Mouse (Mus musculus): Measurements from ENCODE around the gene Wdr70.

The Wdr70 gene

DNA sequence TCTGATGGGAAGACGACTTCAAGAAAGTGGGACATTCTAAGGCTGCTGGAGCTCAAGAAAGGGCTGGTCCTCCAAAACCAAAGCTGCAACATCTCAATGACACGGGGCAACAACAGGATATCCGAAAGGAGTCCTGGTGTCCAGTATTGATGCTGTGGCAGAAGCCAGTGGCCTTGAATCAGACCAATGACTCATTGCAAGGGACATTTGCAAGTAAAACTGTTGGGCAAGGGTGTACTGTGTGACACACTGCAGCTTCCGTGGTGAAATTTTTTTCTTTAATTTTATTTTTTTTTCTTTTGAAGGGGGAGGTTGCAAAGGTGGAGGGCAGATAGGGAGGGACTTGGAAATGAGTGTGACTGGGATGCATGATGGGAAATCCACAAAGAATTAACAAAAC lies 256.6 kb downstream of the Wdr70 start:
- DNase-seq = no peak

GRCm38 (mm10) chr15:7841664-7842063 lies 257.3 kb downstream of the Wdr70 start:
- DNase-seq = no peak

DNA sequence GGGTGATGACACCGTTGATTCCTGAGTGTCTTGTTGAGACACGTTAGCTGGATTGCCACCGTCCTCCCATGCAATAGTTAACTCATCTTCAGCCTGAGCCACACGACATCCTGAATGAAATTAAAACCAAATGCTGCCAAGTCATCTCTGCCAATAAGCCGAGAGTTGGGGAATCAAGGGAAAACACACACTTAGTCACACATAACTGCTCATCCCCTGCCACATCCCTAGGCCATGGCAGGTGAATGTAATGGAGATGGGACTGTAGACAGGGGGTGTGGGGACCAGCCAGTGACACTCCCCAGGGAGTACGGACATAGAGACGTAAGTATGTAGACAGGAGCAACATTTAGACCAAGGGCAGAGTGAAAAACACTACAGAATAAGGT lies 260.1 kb downstream of the Wdr70 start:
- DNase-seq = no peak

- DNase-seq = no peak
These were observed 260.7 kb downstream of the Wdr70 start for GRCm38 (mm10) chr15:7838060-7838920.

DNA sequence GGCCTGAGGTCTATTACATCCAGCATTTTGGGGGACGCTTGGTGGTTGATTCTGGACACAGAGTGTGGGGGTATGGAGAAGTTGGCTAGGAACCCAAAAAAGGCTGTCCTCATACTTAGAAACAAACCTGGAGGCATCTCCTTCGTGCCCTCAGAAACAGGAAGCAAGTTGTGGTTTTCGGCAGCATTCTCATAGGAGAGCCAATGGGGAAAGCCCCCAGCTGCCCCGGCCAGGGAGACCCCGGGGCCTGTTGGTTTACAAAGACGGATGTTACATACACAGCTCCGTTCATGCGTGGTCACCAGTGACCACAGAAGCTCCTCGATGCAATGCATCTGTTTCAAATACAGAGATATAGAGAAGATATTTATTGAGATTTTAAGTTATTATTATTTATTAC lies 263.6 kb downstream of the Wdr70 start:
- DNase-seq = no peak

GRCm38 (mm10) chr15:7825530-7825929 lies 273.5 kb downstream of the Wdr70 start:
- no peak for DNase-seq

DNA sequence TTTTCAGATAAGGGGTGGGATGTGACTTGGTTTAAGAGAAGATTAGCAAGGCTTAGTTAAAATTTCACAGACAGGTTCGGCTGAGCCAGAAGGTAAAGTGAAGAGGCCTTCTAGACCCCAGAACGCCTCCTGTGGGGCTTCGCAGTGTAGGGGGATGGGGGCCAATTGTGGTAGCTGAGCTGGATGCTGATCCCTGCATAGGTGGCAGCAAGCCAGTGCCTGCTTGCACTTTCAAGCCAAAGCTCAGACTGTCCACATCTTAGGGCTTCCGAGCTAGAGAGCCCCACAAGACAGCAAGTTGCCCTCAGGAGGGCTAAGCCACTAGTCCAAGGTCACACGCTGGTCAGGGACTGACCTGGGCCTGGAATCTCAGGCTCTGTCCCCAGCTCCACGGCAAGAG lies 275.1 kb downstream of the Wdr70 start:
- DNase-seq = no peak
